Mouse (Mus musculus) lung, embryonic 15.5 days (tissue): ENCODE data around the gene Ctsc. TPM values are rescaled to one million over a fixed set of nuclear protein-coding genes. Genes with fewer than 3 reads are reported as not detected.

Experiments
- ATAC-seq: fragments of 200-750 bp; cut with Nextera tagmentation; 2 replicates; pipeline ENCODE4 v1.8.0; 2017; ENCODE audit warnings: moderate number of reproducible peaks, borderline replicate concordance; ENCODE audit not compliant: low FRiP score, low TSS enrichment; ENCODE audit errors: extremely low read depth
- H3K27ac ChIP-seq: fragments of 300-500 bp; sonication (generic); 2 replicates; pipeline ENCODE4 v1.5.1; 2015; ENCODE audit warnings: moderate library complexity, mild to moderate bottlenecking, inconsistent platforms
- H3K27me3 ChIP-seq: fragments of 300-500 bp; sonication (generic); 2 replicates; pipeline ENCODE4 v1.6.1; 2015; ENCODE audit warnings: inconsistent platforms
- H3K36me3 ChIP-seq: fragments of 300-500 bp; sonication (generic); 2 replicates; pipeline ENCODE4 v1.6.1; 2015; ENCODE audit warnings: inconsistent platforms
- H3K4me1 ChIP-seq: fragments of 300-500 bp; sonication (generic); 2 replicates; pipeline ENCODE4 v1.6.1; 2015; ENCODE audit warnings: inconsistent platforms
- H3K4me2 ChIP-seq: fragments of 300-500 bp; sonication (generic); 2 replicates; pipeline ENCODE4 v1.6.1; 2015; ENCODE audit warnings: inconsistent platforms, mild to moderate bottlenecking, moderate library complexity
- H3K4me3 ChIP-seq: fragments of 300-500 bp; sonication (generic); 2 replicates; pipeline ENCODE4 v1.5.1; 2015; ENCODE audit warnings: mild to moderate bottlenecking, inconsistent platforms
- H3K9ac ChIP-seq: fragments of 300-500 bp; sonication (generic); 2 replicates; pipeline ENCODE4 v1.6.1; 2015; ENCODE audit warnings: inconsistent platforms
- H3K9me3 ChIP-seq: fragments of 300-500 bp; sonication (generic); 2 replicates; pipeline ENCODE4 v1.6.1; 2016; ENCODE audit warnings: inconsistent platforms
- WGBS: fragments of 180-500 bp; shearing (Covaris S2); methylation state at CpG from one replicate; pipeline ENCODE4 v1.1.7; 2015; 5-methylcytosine and 5-hydroxymethylcytosine counted together
- polyA plus RNA-seq: library from polyadenylated mRNA; unstranded; fragments of >200 nt; fragmentation: Nextera tagmentation; extraction: Ambion mirVana; gene quantifications from 2 replicates; pipeline ENCODE4 v1.2.1, GENCODE M21; 2015

Ctsc gene
- polyA plus RNA-seq, 1 experiment from 2014 or later, result 136 TPM

DNA sequence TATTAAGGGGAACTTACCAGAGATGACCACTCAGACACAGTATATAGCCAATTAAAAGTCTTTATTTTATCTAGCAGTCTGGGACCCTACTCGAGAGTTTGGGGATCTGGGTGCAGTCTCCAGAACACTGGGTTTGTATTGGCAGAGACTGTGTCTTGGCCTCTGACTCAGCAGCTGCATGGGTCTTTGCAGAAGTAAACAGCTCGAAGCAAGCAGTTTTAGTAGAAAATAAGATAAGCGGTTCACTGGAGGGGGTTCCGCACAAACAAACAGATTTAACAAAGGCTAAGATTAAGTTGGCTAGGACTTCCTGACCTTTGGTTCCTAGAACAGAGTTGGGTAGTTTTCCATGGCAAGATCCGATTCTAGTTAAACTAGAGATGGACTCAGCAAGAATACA is 13.0 kb upstream of the Ctsc start:
- no peak overlapping the region for H3K27ac ChIP-seq
- no peak overlapping the region for H3K4me2 ChIP-seq
- no peak for ATAC-seq
- no peak overlapping the region for H3K4me3 ChIP-seq
- H3K9me3 ChIP-seq, result no peaks in the 10 kb centered on the region
- H3K4me1 ChIP-seq, result 0 out of 2 replicates have a peak, but pooled peaks cover 2% of the 10 kb centered on the region
- WGBS, result 71% methylated on average over 5 of the region's 5 CpGs
- H3K27me3 ChIP-seq, result no peaks in the 10 kb centered on the region
- H3K36me3 ChIP-seq, result no peaks in the 10 kb centered on the region
- H3K9ac ChIP-seq, result no peak overlapping the region

DNA sequence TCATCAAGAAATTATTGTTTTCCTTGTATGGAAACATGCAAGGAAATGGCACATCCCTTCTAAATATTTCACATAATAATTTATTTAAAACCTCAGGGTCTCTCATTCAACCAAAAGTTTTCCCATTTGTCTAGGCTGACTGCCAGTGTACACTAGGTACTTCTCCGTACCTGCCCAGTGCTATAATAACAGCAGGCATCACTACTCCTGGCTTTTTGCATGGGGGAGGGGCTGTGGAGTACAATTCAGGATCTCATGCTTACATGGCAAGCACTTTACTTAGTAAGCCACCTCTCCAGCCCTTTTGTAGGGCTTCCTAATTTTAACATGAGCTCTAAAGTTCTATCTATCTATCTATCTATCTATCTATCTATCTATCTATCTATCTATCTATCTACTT is 8.0 kb upstream of the Ctsc start:
- H3K9ac ChIP-seq, result no peak overlapping the region
- H3K27me3 ChIP-seq, result no peaks in the 10 kb centered on the region
- no peaks in the 10 kb centered on the region for H3K9me3 ChIP-seq
- H3K4me3 ChIP-seq, result no peak overlapping the region
- H3K36me3 ChIP-seq, result no peaks in the 10 kb centered on the region
- no peak overlapping the region for H3K4me2 ChIP-seq
- no peak for ATAC-seq
- H3K4me1 ChIP-seq, result peaks cover 16% of the 10 kb centered on the region
- no peak overlapping the region for H3K27ac ChIP-seq
- 57% methylated on average over 1 of the region's 1 CpGs for WGBS

DNA sequence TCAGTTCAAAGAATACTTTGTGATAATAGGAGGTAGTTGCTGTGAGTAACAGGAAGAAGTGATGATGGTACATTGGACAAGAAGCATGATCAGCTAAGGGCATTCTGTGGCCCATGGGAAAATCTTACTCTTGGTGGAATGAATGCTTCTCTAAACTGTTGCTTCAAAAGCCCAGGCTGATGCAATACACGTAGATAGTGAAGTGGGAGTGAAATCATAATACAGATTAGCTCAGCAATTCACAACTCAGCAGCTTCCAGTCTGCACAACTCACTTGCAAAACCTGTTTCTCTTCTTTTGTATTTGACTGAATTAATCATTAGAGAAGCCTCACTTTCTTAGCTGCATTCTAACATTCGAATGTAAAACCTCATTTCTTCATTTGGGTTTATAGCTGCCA is 6.4 kb upstream of the Ctsc start:
- Histone ChIP-seq H3K9ac (no peak overlapping the region), H3K36me3 (no peaks in the 10 kb centered on the region), H3K4me2 (no peak overlapping the region), H3K9me3 (no peaks in the 10 kb centered on the region), H3K4me1 (peaks cover 16% of the 10 kb centered on the region), H3K4me3 (no peak overlapping the region), H3K27me3 (no peaks in the 10 kb centered on the region), H3K27ac (0 out of 2 replicates have a peak overlapping the region, but pooled peaks have one; percentile 24)
- 24% methylated on average over 2 of the region's 2 CpGs for WGBS
- peak; percentile 46; the same call in 1 of the 2 replicates for ATAC-seq

DNA sequence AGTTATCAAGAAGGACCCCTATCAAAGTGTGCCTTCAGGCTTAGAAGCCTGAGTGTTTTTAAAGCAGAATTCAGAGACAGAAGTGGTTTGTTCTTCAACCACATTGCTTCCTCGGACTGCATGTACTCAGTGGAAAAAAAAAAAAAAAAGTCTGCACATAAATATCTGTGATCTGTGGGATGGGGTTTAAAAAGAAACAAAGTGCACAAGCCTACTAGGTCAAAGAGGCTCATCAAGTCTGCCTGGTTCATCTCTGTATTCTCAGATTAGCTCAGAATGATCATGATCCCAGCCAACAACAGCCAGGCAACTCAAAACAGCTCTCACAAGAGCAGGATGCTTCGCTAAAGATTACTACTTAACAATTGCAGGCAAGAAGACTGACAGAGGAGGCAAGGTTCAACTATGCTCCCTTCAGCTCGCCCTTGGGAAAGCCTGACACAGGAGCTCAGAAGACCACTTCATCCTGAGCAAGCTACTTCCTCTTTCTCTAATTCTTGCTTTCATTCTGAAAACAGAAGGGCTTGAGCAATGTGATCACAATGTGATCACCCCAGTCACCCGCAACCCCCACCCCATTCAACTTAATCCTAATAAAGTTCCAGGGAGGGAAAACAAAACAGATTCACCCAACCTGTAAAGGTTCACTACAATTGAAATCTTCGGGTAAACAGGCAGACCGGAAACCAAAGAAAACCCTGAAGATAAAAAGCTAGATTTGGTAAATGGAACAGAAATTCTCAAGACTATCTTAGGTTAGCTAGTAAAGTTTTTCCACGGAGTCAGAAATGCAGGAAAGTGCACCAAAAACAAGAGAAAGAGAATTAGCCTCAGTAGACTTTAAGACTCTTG is 745 bp upstream of the Ctsc start:
- Histone ChIP-seq H3K36me3 (peaks cover 5% of the 10 kb centered on the region; the same call in 1 of the 2 replicates), H3K4me3 (peak overlapping the region; percentile 56), H3K9me3 (no peaks in the 10 kb centered on the region), H3K27me3 (no peaks in the 10 kb centered on the region), H3K9ac (0 out of 2 replicates have a peak overlapping the region, but pooled peaks have one; percentile 65), H3K27ac (peak overlapping the region; percentile 85), H3K4me2 (peak overlapping the region; percentile 67), H3K4me1 (peaks cover 8% of the 10 kb centered on the region; the same call in 1 of the 2 replicates)
- whole genome bisulfite sequencing, result 39% methylated on average over 7 of the region's 7 CpGs
- ATAC-seq, result no peak

DNA sequence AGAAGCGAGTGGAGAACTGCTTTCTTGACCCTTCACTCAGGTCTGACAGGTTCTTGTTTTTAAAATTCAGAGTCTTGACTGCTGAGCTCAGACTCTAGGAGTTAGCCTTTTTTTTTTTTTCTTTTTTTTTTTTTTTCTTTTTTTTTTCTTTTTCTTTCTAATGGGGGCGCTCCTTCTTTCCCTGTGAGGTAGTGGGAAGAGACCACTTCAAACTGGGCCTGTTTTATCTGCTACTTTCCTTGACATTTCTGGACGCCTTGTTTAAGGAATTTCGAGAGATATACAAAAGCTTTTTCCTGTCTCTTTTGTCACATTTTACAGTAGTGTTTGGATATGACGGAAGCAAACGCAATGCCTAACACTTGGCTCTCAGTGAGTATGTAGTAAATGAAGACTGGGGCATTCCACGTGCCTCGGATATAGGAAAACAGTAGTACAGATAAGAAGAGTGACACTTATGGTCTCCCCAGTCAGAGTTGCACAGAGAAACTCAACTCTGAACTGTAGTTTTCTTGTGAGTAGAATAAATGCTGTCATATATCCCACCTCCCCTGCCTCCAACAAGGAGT is 827 bp downstream of the Ctsc start:
- Histone ChIP-seq H3K9me3 (no peaks in the 10 kb centered on the region), H3K4me1 (peaks cover 8% of the 10 kb centered on the region; the same call in 1 of the 2 replicates), H3K4me2 (peak overlapping the region; percentile 67), H3K27me3 (no peaks in the 10 kb centered on the region), H3K4me3 (peak overlapping the region; percentile 56), H3K36me3 (peaks cover 13% of the 10 kb centered on the region; the same call in 1 of the 2 replicates), H3K27ac (peak overlapping the region; percentile 85), H3K9ac (peak overlapping the region; percentile 65)
- no peak for ATAC-seq
- WGBS, result 7% methylated on average over 8 of the region's 8 CpGs

DNA sequence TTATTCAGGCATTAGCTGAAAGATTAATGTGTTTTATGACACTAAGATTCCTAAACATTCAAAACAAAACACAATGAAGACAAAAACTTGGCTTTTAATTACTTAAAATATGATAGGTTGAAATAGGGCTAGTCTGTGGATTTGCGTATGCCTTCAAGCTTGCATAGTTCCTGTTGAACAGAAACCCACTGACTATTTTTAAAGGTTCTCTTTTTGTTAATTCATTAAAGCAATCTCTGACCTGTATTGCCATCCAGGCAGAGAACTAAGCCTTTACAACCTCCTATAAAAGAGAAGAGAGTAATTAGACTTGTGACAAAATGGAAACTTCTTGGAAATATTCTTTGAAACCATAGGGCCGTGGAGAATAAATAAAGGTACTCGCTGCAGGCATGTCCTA is 7.4 kb downstream of the Ctsc start:
- Histone ChIP-seq H3K27ac (no peak overlapping the region), H3K9ac (no peak overlapping the region), H3K36me3 (peaks cover 15% of the 10 kb centered on the region; the same call in 1 of the 2 replicates), H3K4me1 (no peaks in the 10 kb centered on the region), H3K27me3 (no peaks in the 10 kb centered on the region), H3K9me3 (no peaks in the 10 kb centered on the region), H3K4me3 (no peak overlapping the region), H3K4me2 (no peak overlapping the region)
- no peak for ATAC-seq
- 89% methylated on average over 3 of the region's 3 CpGs for WGBS

DNA sequence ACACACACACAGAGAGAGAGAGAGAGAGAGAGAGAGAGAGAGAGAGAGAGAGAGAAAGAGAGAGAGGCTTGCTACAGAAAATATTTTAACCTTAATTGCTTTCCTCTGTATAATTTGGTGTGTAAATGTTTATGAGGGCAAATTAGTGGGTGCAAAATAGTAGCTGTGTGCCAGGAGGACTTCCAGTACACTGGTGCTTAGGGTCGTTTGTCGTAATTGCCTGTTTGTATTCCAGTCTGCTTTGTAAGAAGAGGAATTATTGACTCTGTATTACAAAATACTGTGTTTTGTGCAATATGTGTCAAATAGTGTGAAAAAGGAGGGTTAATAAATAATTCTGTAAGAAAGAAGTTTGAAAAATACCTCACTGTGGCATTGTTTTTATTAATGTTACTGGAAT is 13.2 kb downstream of the Ctsc start:
- Histone ChIP-seq H3K4me2 (no peak overlapping the region), H3K36me3 (peaks cover 3% of the 10 kb centered on the region; the same call in 1 of the 2 replicates), H3K9ac (no peak overlapping the region), H3K9me3 (no peaks in the 10 kb centered on the region), H3K27me3 (no peaks in the 10 kb centered on the region), H3K4me3 (no peak overlapping the region), H3K27ac (no peak overlapping the region), H3K4me1 (no peaks in the 10 kb centered on the region)
- 76% methylated on average over 2 of the region's 2 CpGs for WGBS
- ATAC-seq, result no peak

DNA sequence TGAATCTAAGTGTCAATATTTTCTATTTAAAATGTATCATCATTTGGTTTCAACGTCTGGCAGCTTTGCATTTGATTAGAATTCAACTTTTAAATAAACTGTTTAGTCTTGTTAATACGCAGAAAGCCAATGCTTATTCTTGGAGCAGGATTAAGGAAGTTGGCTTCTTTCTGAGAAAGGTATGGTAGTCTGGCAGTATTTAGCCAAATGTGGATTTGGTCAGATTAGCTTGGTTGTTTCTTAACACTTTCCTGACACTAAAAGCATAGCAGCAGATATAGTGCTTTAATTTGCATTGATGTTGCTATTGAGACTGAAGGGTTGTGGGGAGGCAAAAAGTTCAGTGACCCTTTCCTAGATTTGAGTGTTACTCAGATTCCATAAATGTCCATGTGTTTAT is 14.2 kb downstream of the Ctsc start:
- ATAC-seq, result no peak
- H3K9me3 ChIP-seq, result no peaks in the 10 kb centered on the region
- no peak overlapping the region for H3K27ac ChIP-seq
- H3K9ac ChIP-seq, result no peak overlapping the region
- H3K36me3 ChIP-seq, result peaks cover 3% of the 10 kb centered on the region; the same call in 1 of the 2 replicates
- 47% methylated on average over 2 of the region's 2 CpGs for WGBS
- no peaks in the 10 kb centered on the region for H3K27me3 ChIP-seq
- H3K4me2 ChIP-seq, result no peak overlapping the region
- no peaks in the 10 kb centered on the region for H3K4me1 ChIP-seq
- H3K4me3 ChIP-seq, result no peak overlapping the region

DNA sequence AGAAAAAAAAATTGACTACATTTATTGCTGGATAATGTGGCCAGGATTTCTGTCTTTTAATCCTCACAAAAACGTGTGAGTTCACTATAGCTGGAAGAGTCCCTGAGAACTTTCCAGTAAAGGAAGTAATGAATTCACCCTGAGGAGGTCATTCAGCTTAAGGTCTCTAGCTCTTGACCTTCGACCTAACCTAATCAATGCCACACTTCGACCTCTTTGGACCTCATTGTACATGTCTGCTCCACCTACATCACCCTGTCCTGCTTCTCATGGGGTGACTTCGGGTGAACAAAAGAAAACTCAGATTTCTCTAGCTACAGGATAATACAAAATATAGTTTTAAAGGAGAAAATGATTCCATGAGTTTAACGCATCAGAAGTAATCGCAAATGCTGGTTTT is 16.0 kb downstream of the Ctsc start:
- H3K4me1 ChIP-seq, result no peaks in the 10 kb centered on the region
- 72% methylated on average over 6 of the region's 6 CpGs for WGBS
- no peaks in the 10 kb centered on the region for H3K9me3 ChIP-seq
- no peak overlapping the region for H3K9ac ChIP-seq
- no peak for ATAC-seq
- no peak overlapping the region for H3K4me2 ChIP-seq
- H3K36me3 ChIP-seq, result no peaks in the 10 kb centered on the region
- no peak overlapping the region for H3K27ac ChIP-seq
- H3K27me3 ChIP-seq, result no peaks in the 10 kb centered on the region
- no peak overlapping the region for H3K4me3 ChIP-seq

DNA sequence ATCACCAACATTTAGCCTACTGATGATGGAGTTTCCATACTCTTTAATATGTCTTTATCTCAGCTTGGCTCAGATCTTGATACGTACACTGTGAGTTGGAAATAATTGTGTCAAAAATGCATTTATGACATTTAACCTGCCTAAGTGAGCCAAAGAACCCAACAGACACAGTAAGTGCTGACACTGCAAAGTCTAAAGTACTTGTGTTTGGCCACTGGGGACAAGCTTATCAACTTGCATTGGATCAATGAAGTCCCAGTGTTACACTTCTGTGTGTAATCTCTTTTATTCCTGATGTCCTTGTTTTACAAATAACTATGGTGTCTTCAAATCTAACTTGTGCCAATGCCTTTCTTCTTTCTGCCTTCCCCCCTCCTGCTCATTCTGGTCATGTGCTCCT is 18.1 kb downstream of the Ctsc start:
- Histone ChIP-seq H3K27ac (no peak overlapping the region), H3K4me1 (no peaks in the 10 kb centered on the region), H3K27me3 (no peaks in the 10 kb centered on the region), H3K9me3 (no peaks in the 10 kb centered on the region), H3K36me3 (peaks cover 8% of the 10 kb centered on the region), H3K4me3 (no peak overlapping the region), H3K9ac (no peak overlapping the region), H3K4me2 (no peak overlapping the region)
- WGBS, result 77% methylated on average over 1 of the region's 1 CpGs
- ATAC-seq, result no peak

DNA sequence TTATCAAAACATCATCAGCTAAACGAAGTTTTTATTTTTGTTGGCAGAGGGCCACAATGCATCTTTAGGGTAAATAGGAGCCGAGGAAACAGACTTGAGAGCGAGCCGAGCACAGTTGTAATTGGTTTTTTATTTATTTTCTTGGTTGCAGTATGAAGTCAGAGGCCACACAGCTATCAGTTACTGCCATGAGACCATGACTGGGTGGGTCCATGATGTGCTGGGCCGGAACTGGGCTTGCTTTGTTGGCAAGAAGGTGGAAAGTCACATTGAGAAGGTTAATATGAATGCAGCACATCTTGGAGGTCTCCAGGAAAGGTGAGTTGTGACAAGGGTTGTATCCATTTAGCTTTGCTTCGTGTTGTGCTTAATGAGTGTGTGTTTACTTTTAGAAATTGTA is 19.0 kb downstream of the Ctsc start:
- 50% methylated on average over 6 of the region's 6 CpGs for WGBS

DNA sequence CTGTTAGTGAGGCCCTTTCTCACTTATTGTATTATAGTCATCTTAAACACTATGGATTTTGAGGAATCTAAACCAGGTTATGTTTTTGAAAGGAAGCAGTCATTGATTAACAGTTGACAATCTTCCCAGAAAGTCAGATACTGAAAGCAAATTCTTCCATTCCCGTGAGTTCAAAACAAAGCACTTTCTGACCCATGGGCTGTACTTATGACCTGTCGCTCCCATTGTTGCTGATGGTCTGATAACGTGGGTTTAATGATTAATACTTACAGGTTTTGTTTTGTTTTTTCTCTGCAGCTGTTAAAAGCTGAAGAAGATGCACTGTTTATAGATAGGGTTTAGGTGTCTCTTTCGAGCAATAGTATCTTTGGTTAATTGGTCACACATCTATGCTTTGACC is 27.9 kb downstream of the Ctsc start:
- Histone ChIP-seq H3K9ac (no peak overlapping the region), H3K4me3 (no peak overlapping the region), H3K4me1 (no peaks in the 10 kb centered on the region), H3K27ac (no peak overlapping the region), H3K36me3 (peaks cover 17% of the 10 kb centered on the region), H3K27me3 (no peaks in the 10 kb centered on the region), H3K4me2 (no peak overlapping the region), H3K9me3 (no peaks in the 10 kb centered on the region)
- 79% methylated on average over 4 of the region's 4 CpGs for WGBS
- no peak for ATAC-seq

More for the DNA sequence above, 19.0 kb downstream of the Ctsc start:
- H3K4me2 ChIP-seq, result no peak overlapping the region
- no peak overlapping the region for H3K4me3 ChIP-seq
- H3K4me1 ChIP-seq, result no peaks in the 10 kb centered on the region
- no peak overlapping the region for H3K9ac ChIP-seq
- H3K27ac ChIP-seq, result no peak overlapping the region
- H3K9me3 ChIP-seq, result no peaks in the 10 kb centered on the region
- ATAC-seq, result no peak; the same call in 1 of the 2 replicates
- peaks cover 14% of the 10 kb centered on the region for H3K36me3 ChIP-seq
- H3K27me3 ChIP-seq, result no peaks in the 10 kb centered on the region
